Mouse (Mus musculus) layer of hippocampus, postnatal 25 days (tissue): ENCODE measurements around the gene Tbc1d8. TPM values are rescaled to one million over a fixed set of nuclear protein-coding genes. Genes with fewer than 3 reads are reported as not detected.

Experiments used
- DNase-seq, 2 experiments: peaks; one replicate each; pipeline ENCODE4 v3.0.0; 2022; ENCODE audit warnings: mixed read lengths in 2 of 2, low spot score in 1 of 2; ENCODE audit errors: extremely low spot score in 1 of 2
- total RNA-seq, 2 experiments: library from RNA; stranded (reverse); gene quantifications; 2 replicates each; pipeline ENCODE4 v1.2.3; 2021

The Tbc1d8 gene
- total RNA-seq, 2 experiments from 2014 or later = 11.4 to 12.7 TPM

GRCm38 (mm10) chr1:39482115-39482815 lies 3.7 kb upstream of the Tbc1d8 start:
- no peak for DNase-seq

GRCm38 (mm10) chr1:39479254-39479653 lies 699 bp upstream of the Tbc1d8 start:
- DNase-seq = no peak

DNA sequence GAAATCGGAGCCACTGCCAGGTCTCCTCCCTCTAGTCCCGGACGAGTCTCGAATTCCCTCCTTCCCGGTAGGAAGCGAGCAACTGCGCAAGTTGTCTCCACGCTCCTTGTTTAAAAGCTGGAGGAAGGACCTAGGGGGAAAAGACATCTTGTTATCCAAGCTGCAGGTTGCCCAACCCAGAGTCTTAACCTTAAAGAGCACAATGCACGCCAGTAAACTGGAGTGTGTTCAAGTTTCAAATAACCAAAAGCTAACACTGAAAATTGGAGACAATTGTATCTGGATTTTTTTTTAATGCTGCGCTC lies 293 bp upstream of the Tbc1d8 start:
- no peak for DNase-seq

DNA sequence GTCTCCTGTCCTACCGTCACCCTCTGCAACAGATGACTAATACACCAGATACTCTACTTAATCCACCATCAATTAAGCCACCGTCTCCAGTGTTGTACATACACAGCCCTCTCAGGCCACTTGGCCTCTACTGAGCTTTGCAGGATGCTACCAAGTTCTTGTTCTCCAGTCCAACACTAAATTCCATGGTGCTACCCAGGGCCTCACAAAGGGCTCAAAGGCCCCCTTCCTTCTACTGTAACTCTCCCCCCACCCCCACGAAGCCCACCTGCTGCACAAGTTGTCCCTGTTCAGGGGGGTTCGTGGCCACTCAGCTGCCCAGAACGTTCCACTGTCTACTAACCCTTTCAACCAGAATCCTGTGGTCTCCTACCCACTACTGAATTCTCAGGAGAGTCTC lies 1.5 kb downstream of the Tbc1d8 start:
- no peak for DNase-seq

GRCm38 (mm10) chr1:39476341-39476740 lies 2.2 kb downstream of the Tbc1d8 start:
- DNase-seq = no peak

GRCm38 (mm10) chr1:39474516-39474915 lies 4.0 kb downstream of the Tbc1d8 start:
- no peak for DNase-seq

GRCm38 (mm10) chr1:39471298-39471902 lies 7.2 kb downstream of the Tbc1d8 start:
- DNase-seq = no peak

DNA sequence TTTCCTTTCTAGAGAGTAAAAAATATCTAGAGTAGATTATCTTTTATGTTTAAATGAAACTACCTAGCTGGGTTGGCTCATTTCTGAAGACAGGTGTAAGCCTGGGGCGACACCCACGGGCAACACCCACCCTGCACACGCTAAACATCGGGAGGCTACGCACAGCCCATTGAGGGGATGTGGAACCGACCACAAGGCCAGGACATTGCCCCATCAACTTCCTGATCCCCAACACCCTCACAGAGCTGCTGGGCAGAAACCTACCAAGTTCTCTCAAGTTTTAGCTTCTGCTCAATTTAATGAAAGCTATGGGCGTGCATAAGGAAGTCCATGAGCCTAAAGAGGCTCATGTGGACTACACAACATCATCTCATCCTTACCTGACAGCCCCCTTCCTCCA lies 9.6 kb downstream of the Tbc1d8 start:
- DNase-seq = no peak

DNA sequence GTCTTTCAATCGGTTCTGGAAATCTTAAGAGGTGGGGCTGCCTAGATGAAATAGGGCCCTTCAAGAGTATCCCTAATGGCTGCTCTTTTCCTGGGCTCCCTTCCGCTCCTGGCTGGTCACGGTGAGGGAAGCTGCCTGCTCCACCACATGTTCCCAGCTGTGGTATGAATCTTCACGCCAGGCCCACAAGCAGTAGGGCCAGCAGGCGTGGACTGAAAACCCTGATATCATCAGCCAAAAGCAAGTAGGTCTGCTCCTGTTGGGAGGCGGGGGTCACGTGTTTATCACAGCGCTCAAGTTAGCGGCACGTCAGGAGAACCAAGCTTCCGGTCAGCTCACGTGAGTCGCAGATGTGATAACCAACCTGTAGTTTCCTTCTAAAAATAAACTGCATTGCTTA lies 12.0 kb downstream of the Tbc1d8 start:
- DNase-seq = no peak

GRCm38 (mm10) chr1:39464760-39465159 lies 13.8 kb downstream of the Tbc1d8 start:
- DNase-seq = no peak

- DNase-seq = no peak
These were observed 15.6 kb downstream of the Tbc1d8 start for GRCm38 (mm10) chr1:39462937-39463444.

- DNase-seq = peak; percentile 33 to 35
These were observed 16.5 kb downstream of the Tbc1d8 start for GRCm38 (mm10) chr1:39462036-39462435.

GRCm38 (mm10) chr1:39460495-39460894 lies 18.1 kb downstream of the Tbc1d8 start:
- DNase-seq = no peak

DNA sequence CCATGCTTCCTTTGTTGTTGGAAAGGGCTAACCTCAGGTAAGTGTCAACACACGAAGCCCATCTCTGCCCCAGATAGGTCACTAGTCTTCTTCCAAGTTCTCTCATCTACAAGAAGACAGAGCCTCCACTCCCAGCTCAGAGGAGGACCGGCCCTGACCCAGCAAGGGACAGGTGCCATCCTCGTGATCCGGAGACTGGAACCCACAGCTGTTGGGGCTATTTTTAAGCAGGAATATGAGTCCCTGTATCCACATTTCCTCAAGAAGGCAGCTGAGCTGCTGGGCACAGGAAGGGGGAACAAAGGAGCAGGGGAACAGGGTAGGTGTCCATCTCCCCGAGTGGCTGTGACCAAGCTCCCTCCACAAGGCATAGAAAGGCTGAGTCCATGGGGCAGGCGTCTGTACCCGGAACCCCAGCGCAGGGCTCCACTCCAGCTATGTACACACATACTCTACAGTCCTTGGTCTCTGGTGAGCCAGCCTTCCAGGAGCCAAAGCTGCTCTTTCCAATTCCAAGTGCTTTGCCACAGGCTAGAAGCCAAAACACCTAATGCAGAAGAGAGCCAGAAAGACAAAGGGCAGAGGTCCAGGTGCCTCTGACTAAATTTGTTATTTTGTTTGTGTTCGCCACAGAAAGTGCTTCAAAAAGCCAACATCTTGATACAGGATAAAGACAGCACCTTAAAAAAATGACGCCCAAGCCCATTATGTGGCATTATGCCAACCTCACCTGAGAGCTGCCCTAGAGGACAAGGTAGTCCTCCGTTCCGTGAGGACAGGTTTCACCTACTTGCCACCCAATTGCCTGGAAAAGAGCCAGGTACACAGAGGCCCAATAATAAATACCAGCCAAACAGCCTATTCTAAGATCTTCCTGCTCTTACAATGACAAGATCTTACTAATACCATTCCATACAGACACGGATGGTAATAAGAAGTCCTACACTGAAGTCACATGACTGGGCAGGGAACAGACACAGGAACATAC lies 20.4 kb downstream of the Tbc1d8 start:
- DNase-seq = no peak

- no peak for DNase-seq
These were observed 22.1 kb downstream of the Tbc1d8 start for GRCm38 (mm10) chr1:39456421-39456853.

- no peak for DNase-seq
These were observed 23.1 kb downstream of the Tbc1d8 start for GRCm38 (mm10) chr1:39455350-39456023.

DNA sequence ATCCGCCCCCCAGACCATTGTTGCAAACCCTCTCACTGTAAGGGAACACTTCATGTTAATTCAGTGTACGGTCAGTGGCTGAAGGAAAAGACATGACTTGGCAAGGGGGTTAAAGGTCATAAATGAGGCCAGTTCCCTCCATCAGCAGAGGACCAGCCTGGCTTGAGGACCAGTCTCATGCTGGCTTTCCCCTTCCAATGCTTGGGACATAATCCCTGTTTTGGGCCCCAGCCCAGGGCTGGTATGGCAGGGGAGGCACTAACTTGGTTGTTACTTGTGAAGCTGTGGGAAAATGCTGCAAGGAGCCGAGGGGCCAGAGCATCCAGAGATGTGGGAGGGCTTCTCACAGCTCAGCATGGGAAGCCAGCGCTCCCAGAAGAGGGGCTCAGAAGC lies 23.8 kb downstream of the Tbc1d8 start:
- no peak for DNase-seq

GRCm38 (mm10) chr1:39454108-39454782 lies 24.3 kb downstream of the Tbc1d8 start:
- DNase-seq = no peak

DNA sequence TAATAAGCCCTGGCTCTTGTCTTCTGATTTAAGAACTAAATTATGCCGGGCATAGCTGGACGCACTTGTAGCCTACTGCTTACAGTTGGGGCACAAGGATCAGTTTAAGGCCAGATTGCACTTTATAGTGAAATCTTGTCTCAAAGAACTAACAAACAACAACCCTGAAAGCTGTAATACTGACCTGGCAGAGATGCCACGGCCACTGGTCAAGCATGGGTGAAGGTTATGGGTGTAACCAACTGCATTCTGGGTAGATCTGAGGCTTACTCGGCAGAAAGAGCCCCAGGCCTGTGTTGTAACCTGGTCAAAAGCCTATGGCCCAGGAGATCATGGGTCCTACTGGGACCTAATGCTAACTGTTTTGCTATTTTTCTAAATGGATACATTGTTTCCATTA lies 26.4 kb downstream of the Tbc1d8 start:
- no peak for DNase-seq
